Mouse (Mus musculus): ENCODE results near the gene Nav2.

GRCm38 (mm10) chr7:49350321-49351007, 441.9 kb downstream of the Nav2 start:
- no peak for TF ChIP-seq CTCF (IDR thresholded peaks at IDR 0.05)
- TF ChIP-seq EP300 (IDR thresholded peaks at IDR 0.05): no peak

All from lung, postnatal 0 days (tissue).